Mouse (Mus musculus): ENCODE results near the gene Fez1. TPM values are rescaled to one million over a fixed set of nuclear protein-coding genes. Genes with fewer than 3 reads are reported as not detected.

The Fez1 gene
- total RNA-seq, 2 experiments from 2014 or later: 12.0 to 12.8 TPM

DNA sequence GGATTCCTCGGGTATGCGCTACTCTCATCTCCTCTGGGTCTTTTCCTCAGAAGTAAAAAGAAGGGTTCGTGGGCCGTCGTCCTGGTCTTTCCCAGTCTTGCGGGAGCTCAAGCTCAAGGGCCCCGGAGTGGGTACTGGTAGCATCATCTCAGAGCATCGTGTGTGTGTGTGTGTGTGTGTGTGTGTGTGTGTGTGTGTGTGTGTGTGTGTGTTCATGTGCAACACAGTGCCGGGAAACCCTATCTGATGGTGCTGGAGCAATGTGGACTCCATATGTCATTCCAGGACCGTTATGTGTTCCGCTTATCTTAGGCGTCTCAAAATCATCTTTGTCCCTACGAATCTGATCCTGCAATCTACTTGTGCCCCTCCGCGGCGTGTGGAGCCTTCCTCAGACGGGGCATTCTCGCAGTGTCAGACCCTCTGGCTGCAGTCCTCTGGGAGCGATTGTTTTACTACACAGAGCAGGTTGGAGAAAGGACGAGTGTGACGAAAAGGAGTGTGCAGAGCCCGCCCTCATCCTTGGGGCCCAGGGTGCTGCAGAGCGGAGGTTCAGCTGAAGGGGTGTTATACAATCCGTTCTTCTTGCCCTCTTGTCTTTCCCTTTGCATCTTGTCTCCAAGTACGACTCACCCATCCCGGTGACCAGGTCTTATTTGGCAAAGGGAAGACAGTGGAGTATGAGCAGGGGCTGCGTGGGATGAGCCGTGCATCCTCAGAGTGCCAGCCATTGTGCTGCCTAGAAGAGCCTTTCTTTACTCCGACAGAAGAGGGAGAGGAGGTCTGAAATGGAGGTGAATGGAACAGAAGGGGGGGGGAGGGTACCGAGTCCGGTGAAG is 11.6 kb downstream of the Fez1 start:
- DNase-seq (ENCODE audit: low spot score in 2 of 2): no peak

DNA sequence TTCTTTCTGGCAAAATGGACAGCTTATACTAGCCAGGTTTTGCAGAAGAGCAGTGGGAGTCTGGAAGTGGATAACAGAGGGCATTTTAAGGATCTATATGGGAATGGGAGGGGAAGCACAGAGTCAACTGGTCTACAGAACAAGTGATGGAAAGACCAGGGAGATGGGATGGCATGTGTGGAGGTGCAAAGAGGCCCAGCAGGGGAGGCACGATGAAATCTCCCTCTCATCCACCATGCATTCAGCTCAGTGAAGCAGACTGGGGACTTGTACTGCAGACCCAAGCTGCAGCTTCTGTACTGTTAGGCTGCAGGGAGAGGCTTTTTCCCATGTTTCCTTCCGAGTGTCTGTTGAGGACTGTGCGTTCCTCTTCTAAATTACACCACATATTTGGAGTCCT is 12.2 kb downstream of the Fez1 start:
- no peak for DNase-seq (ENCODE audit: low spot score in 2 of 2)

DNA sequence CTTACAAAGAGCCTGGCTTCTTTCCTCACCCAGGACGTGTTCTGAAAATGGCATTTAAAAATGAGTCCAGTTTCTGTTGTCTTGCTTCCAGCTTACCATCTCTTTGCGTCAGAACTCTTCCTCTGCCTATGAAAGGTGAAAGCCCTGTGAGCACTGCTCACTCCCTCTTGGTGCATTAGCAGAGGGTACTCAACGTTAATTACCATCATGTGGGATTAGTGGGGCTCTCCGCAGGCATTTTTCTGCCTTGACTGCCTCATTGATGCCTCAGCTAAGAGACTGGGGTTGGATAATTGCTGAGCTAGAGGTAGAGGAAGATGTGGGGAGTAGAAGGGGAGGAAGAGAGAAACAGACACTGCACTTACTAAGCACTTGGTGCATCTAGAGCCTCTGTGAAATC is 24.7 kb downstream of the Fez1 start:
- DNase-seq (ENCODE audit: low spot score in 2 of 2): no peak

DNA sequence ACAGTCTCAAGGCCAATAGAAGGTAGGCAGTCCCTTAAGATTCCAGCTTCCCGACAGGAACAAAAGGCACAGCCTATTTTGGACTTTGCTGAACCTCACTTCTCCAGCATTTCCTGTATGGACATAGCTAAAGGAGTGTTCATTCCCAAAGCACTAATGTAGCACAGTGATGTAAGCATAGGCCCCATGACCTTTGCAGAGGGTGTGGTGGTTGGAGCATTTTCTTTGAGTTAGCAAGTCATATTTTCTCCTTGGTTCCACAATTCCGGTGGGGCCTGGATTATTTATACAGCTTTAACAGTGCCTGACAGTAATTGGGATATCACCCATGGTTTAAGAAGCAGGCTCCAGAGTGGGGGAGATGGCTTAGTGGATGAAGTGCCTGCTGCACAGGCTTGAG is 27.0 kb downstream of the Fez1 start:
- no peak for DNase-seq (ENCODE audit: low spot score in 2 of 2)

DNA sequence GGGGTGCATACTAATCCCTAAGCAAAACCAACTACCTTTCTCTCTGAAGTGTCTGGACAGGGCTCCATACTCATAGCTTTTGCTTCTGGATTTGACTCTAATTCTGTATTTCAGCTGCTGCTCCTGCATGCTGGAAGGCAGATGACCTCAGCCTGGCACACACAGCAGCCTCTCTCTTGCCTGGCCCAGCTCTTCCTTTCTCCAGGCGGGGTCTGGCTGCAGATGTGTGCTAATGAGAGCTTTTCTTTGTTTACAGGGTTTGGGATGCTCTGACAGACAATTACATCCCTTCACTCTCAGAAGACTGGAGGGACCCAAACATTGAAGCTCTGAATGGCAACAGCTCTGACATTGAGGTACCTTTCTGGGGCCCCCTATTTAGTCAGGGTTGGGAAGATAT is 28.4 kb downstream of the Fez1 start:
- DNase-seq (ENCODE audit: low spot score in 2 of 2): no peak

DNA sequence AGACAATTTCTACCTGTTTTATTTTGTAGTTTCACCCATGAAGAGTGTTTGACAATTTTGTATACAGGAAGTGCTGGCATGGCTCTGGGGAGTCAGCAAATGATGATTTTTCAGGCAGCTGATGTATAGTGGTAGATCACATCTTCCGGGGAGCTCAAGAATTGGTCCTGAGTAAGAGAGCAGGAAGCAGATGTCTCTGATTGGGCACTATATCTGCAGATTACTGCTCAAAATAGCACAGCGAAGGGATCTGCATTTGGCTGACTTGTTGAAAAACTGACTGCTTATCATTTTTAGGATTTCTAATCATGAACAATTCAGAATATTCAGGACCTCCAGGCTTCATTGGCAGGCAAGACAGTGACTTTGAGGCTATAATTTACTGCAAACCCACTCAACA is 30.5 kb downstream of the Fez1 start:
- no peak for DNase-seq (ENCODE audit: low spot score in 2 of 2)

DNA sequence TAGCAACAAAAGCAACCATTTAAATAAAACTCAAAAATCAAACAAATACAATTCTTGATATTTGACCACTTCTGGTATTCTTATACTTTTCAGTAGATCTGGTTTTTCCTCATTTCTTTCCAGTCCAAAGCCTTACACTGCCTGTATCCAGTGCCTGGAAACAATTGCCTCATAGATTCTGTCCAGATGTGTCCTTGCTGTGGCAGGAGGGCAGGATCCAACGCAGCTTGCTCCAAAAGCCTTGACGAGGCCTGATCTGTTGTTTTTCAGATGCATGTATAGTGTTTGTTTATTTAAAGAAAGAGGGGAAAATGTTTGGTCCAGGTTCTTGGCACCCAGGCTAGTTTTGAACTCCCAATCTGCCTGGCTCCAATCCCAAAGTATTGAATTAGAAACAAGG is 34.7 kb downstream of the Fez1 start:
- DNase-seq (ENCODE audit: low spot score in 2 of 2): no peak

DNA sequence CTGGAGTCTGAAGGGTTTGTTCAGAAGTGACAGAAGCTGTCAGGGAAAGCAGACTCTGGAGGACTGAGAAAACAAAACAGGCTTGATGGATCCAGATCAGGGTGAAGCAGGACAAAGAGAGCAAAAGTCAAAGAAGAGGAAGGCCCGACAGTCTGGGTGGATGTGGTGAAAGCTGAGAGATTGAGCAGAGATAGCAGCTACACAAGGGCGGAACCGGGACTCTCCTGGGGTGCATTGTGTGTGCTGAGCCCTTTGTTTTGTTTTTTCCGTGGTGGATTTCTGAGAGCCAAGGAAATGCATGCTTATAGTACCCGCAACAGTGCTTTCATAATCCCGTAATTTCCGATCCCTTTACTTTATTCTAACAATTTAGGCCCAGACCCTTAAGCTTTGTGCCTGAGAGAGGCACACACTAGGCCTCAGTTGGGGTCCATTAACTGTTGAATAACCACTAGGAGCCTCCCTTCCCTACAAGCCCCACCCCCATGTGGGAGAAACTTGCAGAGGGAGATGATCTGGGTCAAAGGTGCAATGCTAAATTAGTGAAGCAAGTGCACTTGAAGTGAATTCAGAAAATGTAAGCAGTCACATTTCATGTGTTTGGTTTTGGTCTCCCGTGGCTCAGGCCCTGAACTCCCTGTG is 35.9 kb downstream of the Fez1 start:
- no peak for DNase-seq (ENCODE audit: low spot score in 2 of 2)

DNA sequence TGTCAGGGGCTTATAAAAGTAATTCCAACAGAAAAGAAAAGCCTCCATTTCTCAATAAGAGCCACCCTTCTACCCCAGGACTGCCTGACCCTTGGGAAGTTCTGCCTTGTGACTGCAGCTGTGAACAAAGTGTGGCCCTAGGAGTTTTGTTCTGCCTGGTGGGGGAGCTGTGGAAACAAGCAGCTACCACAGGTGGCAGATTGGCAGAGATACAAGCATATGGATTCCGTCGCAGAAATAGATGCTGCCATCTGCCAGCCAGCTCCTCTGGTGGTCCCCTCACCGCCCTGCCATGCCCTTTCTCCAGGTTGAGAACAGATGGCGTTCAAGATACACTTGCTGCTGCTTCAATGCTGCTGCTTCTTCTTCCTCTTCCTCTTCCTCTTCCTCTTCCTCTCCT is 37.0 kb downstream of the Fez1 start:
- DNase-seq (ENCODE audit: low spot score in 2 of 2): no peak

DNA sequence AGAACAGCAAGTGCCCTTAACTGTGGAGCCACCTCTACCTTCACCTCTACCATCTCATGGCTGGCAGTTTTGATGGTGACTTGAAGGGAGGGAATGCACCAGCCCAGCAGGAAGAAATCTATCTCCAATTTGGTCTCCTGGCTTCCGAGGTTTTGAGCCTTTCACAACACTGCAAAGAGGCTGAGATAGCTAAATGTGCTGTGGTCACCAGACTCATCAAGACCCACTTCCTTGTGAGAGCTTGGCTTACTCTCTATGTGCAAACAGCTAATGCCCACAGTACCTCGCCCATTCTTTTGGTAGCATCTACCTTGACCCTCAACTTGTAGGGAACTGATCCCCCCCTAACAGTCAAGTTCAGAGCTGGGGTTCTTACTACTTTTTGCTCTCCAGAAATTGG is 40.9 kb downstream of the Fez1 start:
- no peak for DNase-seq (ENCODE audit: low spot score in 2 of 2)

DNA sequence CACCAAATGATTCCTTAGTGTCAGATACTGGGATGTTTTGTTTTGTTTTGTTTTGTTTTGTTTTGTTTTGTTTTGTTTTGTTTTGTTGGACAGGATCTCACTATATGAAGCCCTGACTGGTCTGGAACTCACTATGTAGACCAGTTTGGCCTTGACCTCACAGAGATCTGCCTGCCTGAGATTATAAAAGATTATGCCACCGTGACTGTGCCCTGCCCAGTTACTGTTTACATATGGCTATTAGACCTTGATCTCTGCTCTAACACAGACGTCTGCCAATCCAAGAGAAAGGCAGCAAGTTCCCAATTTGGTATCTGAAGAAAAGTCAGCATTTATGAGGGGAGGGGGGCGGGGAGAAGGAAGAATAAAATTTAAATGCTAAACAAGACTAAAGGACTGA is 42.0 kb downstream of the Fez1 start:
- no peak for DNase-seq (ENCODE audit: low spot score in 2 of 2)

DNA sequence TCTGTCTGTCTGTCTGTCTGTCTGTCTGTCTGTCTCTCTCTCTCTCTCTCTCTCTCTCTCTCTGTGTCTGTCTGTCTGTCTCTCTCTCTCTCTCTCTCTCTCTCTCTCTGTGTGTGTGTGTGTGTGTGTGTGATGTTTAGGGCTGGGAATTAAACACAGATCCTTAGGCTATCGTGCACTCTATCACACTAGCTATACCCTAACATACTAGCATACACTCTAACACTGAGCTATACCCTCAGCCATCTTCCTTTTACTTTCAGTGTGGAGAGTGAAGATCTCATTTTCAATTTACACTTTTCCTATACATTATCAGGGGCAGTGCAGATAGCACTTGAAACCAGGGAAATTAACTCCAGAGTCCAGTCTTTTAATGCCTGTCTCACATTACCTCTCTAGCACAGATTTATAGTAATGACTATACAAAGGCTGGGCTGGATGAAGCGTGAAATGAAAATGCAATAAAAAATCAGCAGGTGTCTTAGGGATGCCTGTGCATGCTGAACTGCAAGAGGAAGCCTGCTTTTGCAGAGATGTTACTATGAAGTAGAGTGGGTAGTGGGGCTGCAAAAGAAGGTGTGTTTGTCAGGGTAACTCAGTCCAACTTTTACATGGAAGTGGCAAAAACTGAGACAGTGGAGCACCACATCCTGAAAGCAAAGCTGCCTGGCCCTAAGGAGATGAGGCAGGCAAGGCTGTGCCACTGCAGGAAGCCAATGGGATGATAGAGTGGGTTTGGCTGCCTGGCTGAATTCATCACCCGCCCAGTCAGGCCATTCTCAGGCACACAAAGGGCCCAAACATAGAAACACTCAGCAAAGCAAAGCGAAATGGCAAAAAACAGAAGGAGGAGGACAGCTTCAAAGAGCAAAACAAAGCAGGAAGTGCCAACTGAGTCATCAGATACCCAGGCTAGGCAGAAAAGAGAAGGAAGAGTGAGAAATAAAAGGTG is 43.5 kb downstream of the Fez1 start:
- DNase-seq (ENCODE audit: low spot score in 2 of 2): no peak

DNA sequence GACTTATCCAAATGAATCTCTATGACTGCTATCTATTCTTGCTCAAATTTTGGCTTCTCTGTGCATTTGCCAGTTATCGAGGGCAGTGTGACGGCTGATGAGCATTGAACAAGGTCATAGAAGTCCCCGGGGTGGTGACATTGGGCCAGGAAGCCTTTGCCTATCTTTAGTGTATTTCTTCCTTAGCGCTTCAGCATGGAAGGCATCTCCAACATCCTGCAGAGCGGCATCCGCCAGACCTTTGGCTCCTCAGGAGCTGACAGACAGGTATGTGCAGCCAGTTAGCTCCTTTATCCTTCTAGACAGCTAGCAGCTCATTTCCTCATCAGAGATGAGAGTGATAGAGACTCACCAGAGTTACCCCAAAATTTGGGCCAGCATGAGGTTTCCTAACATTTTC is 47.0 kb downstream of the Fez1 start:
- DNase-seq (ENCODE audit: low spot score in 2 of 2): no peak

DNA sequence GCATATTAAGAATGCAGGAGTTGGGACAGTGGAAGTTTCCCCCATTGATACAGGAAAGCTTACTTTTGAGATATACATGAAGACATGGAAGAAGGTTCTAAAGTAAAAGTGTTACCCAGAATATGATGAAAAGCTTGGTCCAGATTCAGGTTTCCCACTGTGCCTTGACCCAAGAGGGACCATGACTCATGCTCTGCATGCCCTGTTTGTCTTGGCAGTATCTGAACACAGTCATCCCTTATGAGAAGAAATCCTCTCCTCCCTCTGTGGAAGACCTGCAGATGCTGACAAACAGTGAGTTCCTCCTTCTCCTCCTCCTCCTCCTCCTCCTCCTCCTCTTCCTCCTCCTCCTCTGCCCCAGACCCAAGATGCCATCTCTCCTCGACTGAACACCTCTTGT is 48.6 kb downstream of the Fez1 start:
- no peak for DNase-seq (ENCODE audit: low spot score in 2 of 2)

DNA sequence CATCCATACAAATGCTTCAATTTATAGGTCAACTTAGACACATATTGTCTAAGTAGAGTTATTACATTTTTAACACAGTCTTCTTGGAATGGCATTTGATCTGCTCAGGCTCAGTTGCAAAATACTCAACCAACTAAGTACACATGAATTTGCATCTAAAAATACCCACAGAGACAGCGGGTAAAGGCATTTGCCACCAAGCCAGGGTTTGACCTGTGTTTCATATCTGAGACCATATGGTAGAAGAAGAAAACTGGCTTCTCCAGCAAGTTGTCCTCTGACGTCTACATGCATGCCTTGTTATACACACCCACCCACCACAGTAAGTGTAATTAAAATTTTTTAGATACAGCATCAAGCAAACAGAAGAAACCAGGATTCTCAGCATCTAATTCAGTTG is 52.1 kb downstream of the Fez1 start:
- no peak for DNase-seq (ENCODE audit: low spot score in 2 of 2)

DNA sequence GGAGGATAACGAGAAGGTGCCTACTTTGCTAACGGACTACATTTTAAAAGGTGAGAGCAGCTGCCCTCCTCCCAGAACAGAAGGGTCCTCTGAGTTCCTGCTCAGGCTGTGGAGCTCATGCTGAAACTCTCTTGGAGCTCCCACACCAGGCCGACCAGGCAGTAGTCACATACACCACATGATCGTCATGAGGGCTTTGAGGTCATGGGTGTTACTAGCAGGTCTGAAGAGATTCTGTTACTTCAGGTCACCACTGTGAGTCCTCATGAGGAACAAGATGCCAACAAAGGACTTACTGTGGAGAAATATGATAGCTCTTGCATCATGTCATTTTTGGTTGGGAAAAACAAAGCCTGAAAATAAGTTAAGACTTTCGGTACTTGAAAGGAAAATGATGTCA is 54.6 kb downstream of the Fez1 start:
- no peak for DNase-seq (ENCODE audit: low spot score in 2 of 2)

DNA sequence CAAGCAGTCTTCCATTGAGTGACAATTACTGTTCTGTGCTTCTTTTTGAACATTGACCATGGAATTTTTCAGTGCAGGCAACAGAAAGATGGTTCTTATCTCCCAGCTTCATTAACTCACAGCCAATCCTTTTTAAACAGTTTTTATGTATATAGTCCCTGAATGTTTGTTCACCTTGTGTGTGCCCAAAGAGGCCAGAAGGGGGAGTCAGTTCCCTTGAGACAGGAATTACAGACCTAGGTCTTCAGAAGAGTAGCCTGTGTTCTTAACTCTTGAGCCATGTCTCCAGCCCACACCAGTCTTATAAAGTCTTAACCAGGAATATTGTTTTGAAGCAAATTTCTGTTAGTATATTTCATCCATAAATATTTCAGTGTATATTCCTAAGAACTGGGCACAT is 55.1 kb downstream of the Fez1 start:
- no peak for DNase-seq (ENCODE audit: low spot score in 2 of 2)

DNA sequence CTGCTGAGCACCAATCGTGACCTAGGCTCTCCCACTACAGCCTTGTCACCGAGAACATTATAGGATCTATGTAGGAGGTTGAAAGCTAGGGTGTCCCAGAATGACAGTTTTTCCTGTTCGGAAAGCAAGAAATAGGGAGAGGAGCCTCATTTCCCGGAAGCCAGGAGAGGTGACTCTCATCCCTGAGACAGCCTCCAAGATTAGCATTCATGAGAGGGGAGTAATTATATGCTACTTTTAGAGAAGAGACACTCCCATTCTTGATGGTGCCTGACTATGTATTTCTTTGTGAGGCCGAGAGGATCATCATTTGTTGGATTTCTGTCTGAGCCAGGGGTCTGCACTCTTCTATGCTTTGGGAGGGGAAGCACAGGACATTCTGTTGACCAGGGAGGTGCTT is 60.0 kb downstream of the Fez1 start:
- no peak for DNase-seq (ENCODE audit: low spot score in 2 of 2)

DNA sequence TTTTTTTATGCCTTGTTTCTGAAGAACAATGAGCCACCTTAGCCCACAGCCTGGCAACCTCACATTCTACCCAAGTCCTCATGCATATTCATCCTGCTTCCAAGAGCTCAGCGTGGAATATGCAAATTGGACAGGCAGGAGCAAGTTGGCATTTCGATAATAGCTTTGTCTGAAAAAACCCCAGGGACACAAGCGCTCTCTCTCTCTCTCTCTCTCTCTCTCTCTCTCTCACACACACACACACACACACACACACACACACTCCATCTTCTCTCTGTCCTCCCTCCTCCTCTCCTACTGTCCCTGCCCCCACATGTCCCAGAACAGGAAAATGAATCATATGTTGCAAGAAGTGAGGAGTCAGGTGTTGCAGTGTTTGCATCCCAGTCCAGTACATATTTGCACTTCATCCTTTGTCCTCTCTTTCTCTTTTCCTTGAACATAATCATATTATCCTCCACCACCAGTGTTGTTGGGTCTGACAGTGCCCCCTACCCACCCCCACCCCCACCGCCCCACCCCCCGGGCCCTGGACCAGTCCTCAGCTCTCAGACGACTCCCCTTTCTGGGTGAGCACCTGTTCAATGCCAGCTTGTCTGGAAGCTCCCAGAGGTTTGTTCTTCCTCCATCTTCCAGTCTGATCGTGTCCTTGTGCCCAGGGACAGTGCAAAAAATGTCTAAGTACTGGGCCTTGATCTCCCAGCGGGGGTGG is 60.5 kb downstream of the Fez1 start:
- no peak for DNase-seq (ENCODE audit: low spot score in 2 of 2)

DNA sequence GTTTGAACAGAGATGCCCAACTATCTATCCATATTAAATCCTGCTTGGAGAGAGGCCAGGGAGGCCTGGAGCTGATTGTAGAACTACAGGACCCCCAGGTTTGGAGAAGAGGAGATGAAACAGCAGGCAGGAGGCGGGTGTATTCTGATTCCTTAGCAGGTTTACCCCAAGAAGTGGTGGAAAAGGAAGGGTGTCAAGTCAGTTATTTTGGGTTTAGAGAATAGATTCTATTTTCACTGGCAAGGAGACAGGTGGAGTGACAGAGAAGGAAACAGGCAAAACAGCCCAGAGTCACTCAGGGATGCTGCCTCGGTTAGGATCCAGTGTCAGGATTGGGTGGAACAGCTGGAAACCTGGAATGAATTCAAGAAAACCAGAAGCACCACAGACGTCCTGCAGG is 61.9 kb downstream of the Fez1 start:
- DNase-seq (ENCODE audit: low spot score in 2 of 2): no peak

DNA sequence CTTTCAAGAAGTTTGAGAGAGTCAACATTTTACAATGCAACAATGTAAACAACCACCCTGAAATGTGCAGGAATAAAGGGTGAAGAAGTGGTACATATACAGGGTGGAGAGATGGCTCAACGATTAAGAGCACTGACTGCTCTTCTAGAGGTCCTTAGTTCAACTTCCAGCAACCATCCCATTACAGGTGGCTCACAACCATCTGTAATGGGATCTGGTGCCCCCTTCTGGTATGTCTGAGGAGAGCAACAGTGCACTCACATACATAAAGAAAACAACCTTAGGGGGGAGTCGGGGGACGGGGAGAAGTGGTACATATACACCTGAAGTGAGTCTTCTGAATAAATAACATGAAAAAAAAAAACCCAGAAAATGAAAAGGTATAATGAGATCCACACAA is 63.6 kb downstream of the Fez1 start:
- no peak for DNase-seq (ENCODE audit: low spot score in 2 of 2)
